Mouse (Mus musculus) T-helper 1 cell (primary cell): ENCODE data around the gene Kcnq1.

Source experiments
- in situ Hi-C: fragments of 300-600 bp; cut with MboI, MseI; formaldehyde crosslinking; loops from one replicate; pipeline ENCODE4 v1.15.1; 2025; ENCODE audit warnings: high pct_unique_total_duplicates

Kcnq1 gene

DNA sequence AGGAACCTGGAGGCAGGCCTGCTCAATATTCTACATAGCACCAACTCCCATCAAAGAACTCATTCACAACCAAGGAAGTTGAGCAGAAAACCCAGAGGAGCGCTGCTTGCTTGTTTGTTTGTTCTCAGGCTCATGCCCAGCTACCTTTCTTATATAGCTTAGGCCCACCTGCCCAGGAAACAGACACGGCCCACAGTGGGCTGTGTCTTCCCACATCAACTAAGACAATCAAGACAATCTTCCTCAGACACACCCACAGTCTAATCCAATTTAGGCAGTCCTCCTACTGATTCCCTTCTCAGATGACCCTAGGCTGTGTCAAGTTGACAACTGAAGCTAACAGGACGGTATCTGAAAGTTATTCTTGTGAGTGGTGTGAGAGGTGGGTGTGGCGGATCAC lies at the start of gene Kcnq1:
Kcnq1 (plus strand) TSS at position 301 of the 400 bp plus-strand sequence.
- in situ Hi-C loops, result no loop called here

GRCm38 (mm10) chr7:143057023-143057422 lies 49.1 kb upstream of the Kcnq1 start:
- in situ Hi-C loops, result no loop called here

DNA sequence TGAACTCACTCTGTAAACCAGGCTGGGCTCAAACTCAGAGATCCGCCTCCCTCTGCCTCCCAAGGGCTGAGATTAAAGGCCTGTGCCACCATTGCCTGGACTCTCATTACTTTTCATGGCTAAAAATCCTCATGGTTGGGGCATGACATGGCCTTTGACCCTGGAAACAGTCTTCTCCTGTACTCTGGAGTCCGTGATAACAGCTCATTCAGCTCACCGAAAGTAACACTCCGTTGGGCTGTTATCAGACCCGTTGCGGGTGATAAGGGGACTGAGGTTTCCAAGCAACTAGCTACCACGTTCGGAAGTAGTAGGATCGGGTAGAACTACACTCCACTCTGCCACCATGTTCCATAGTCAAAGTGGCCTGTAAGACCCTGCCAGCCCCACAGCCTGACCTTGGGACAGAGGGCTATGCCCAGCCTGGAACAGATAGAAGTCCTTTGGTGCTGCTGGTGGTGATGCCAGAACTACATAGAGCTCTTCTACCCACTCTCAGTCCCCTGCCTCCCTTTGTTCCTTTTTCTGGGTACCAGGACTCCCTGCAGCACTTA lies 48.4 kb upstream of the Kcnq1 start:
- in situ Hi-C loops, result no loop called here

DNA sequence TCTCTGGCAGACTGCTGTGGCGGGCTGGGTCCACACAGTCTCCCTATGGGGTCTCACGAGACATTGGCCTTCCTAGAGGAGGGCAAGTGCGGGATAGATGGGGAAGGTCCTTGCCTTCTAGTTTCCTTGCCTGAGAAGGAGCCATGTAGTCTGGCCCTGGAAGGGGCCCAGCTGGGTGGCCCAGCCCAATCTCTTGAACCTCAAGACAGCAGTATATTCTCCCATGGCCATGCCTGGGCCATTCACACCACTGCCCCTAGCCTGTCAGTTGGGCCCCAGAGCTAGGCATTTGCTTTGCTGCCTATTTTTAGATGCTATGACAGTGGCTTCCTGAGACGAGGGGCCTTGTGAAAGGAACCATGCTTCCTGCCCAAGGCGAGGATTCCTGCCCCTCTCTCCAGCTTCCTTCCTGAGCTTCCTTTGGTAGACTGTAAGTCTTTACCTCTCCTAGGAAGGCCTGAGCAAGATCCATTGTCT lies 47.9 kb upstream of the Kcnq1 start:
- in situ Hi-C loops, result no loop called here

- in situ Hi-C loops, result no loop called here
These were observed 46.8 kb upstream of the Kcnq1 start for GRCm38 (mm10) chr7:143059202-143059870.

GRCm38 (mm10) chr7:143062704-143063103 lies 43.5 kb upstream of the Kcnq1 start:
- in situ Hi-C loops, result no loop called here

DNA sequence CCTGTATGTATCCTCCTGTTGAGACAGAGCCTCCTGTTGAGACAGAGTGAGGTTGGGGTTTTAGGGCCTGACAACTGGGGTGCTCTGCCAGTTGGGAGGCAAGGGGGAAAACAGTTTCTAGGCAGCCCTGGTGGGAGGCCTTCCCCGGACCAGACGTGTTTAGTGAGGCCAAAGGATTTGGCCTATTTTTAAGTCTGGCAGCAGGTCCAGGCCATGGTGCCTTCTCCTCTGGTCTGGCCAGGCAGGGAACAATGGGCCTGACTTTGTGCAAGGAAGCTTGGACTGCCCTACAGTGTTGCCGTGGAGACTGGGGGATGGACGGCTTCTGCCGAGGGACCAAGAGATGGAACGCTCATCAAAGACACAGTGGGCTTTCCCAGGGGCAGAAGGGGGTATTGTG lies 41.9 kb upstream of the Kcnq1 start:
- in situ Hi-C loops, result no loop called here

- in situ Hi-C loops, result no loop called here
These were observed 40.5 kb upstream of the Kcnq1 start for GRCm38 (mm10) chr7:143065692-143066091.

- in situ Hi-C loops, result no loop called here
These were observed 38.7 kb upstream of the Kcnq1 start for GRCm38 (mm10) chr7:143067469-143067868.

DNA sequence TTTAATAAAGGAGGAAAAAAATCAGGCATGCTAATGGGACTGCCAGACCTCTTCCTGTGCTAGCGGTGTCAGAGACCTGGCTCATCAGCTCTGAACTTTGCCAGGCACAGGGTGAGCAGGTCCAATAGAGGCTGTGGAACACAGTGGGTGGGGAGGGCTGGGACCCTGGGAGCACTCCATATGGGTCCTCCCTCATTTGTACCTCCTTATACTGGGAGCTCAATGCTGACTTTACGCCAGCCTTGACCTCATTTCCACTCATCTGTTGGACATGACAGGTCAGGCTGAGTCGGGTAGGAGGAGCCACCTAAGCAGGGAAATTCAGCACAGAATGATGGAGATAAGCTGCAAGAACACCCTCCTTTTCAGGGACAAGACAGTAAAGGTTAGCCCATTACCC lies 38.3 kb upstream of the Kcnq1 start:
- in situ Hi-C loops, result no loop called here

GRCm38 (mm10) chr7:143068316-143068881 lies 37.8 kb upstream of the Kcnq1 start:
- in situ Hi-C loops, result no loop called here

DNA sequence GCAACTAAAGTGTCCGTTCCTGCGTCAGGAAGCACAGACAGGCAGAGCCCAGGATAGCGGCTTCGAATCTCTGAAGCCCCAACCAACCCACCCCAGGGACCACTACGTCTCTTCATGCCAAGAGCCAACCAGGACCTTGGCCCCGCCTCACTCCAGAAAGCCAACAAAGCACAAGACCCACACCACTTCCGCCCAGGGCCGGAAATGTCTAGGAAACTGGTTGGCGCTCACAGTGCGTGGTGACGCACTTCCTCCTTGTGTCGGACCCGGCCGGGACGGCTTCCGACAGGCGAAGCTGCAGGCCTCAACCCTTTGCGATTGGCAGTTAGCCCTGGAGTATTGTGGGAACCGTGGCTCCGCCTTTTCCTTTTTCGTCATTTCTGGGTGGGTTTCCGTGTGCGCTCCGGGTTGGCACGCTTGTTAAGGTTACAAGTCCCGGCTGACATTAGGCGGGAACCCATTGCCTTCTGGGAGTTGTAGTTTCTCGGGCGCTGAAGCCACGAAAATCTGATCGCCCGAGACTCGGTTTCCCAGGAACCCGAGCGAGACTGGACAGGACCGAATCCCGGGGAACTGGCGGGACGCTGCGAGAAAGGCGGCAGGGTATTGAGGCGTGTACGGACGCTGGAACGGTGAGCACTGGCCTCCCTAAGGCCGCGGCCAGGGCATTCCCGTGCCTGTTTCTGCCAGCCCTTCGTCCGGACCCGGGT lies 37.1 kb upstream of the Kcnq1 start, which contains the start of gene Tssc4:
Tssc4 (plus strand) TSS at position 368 of the 710 bp plus-strand sequence.
- in situ Hi-C loops, result no loop called here

- in situ Hi-C loops, result no loop called here
These were observed 36.3 kb upstream of the Kcnq1 start for GRCm38 (mm10) chr7:143069751-143070400.

DNA sequence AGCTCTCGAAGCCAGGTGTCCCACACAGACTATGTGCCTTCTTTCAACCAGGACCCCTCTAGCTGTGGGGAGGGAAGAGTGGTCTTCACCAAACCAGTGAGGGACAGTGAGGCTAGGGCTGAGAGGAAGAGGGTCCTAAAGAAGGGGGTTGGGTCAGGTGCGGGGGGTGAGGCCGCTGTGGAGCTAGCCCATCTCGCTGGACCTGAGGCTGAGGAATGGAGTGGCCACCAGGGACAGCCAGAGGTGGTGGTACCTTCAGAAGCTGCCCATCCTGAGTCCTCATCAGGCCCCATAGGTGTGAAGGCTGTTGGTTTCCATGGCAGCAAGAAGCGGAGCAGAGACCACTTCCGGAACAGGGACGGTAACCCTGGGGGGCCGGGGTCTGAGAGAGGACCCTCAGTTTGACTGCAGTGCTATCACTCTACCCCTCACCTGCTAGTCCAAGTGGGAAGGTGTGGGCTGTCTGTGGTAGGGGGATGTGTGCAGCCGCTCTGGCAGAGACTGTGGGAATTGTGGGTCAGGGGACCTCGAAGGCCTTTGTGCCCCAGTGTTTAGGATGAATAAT lies 35.6 kb upstream of the Kcnq1 start:
- in situ Hi-C loops, result no loop called here

DNA sequence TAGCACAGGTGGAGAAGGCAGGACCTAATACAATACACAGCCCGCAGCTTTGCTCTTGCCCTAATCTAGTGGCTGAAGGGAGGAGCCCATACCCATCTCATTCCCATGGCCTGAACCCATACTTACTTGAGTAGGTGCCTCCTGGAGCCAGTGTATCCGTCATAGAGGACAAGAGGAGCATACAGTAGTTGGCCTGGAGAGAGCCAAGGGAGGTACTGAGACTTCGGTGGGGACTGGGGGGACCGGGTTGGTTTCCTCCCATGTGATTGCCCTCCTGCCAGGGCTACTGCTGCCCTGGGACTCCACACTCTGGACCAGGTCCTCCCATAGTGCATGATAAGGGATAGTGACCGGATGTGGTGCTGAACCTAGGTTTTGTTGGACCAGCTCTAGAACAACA lies 33.6 kb upstream of the Kcnq1 start:
- in situ Hi-C loops, result no loop called here

GRCm38 (mm10) chr7:143073086-143073485 lies 33.1 kb upstream of the Kcnq1 start:
- in situ Hi-C loops, result no loop called here

DNA sequence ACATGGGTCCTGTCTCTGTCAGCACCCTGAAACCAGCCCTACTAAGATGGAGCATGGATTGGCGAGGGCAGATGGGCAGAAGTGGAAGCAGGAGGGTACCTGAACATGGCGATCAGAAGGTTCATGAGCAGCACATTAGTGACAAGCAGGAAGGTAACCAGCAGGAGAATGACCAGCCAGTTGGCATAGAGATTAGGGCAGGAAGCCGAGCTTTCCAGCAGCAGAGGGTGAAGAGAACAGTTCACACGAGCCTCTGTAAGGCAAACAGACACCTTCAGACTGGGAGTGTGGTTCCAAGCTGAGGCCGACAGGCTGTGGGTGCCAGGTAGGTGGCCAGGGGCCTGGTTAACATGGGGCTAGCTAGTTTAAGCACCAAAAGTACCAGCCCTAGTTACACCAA lies 30.8 kb upstream of the Kcnq1 start:
- in situ Hi-C loops, result loop anchor here (5.0 to 25.0 kb wide), 2 partner anchors 68 to 1413 kb away; partner anchors contain the start of genes Muc6 and Tspan32

GRCm38 (mm10) chr7:143077351-143077750 lies 28.8 kb upstream of the Kcnq1 start:
- in situ Hi-C loops, result loop anchor here (5.0 to 25.0 kb wide), 2 partner anchors 70 to 1415 kb away; partner anchors contain the start of genes Muc6 and Tspan32

DNA sequence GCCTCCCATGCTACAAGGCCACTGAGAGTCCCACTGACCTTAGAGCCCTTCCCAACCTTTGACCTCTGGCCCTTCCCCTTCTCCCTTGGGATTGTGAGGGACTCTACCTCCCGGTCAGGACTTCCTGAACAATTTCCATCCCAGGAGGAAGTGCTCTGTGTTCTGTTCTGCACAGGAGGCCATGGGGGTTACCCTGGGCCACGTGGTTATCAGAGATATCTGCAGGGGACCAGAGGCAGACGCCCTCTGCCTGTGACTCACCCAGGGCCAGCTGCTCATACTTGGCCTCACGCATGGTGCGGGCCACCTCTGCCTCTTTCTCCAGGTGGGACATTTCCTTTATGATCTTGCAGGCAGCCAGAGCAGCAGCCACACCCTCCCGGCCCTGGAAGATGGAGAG lies 24.1 kb upstream of the Kcnq1 start:
- in situ Hi-C loops, result loop anchor here (25.0 kb wide), 1 partner anchor 1420 kb away; the partner anchor contains the start of gene Muc6

- in situ Hi-C loops, result loop anchor here (25.0 kb wide), 1 partner anchor 1421 kb away; the partner anchor contains the start of gene Muc6
These were observed 22.5 kb upstream of the Kcnq1 start for GRCm38 (mm10) chr7:143083708-143084107.

DNA sequence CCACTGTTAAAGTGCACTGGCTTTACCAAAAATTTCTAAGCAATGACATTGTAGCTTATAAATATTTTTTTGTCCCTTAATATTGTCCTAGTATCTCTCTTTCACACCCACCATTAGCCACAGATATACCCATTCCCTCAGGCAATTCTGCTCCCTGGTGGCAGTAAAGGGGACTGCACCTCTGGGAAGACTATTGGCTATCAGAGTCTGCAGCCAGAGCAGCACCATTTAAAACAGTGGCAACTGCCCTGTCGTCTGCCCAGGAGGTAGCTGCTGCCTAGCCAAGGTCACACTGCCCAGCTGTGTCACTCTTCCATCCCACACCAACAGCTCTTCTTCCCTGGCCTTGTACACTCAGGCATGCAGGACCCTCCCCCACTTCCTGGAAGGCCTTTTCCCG lies 19.8 kb upstream of the Kcnq1 start:
- in situ Hi-C loops, result loop anchor here (25.0 kb wide), 1 partner anchor 1424 kb away; the partner anchor contains the start of gene Muc6
